Mouse (Mus musculus) ovary, adult 10 weeks (tissue): ENCODE measurements around the gene Serpina3k. TPM values are rescaled to one million over a fixed set of nuclear protein-coding genes. Genes with fewer than 3 reads are reported as not detected.

Experiments used
- polyA plus RNA-seq: library from polyadenylated mRNA; stranded (reverse); fragments of 350-450 nt; fragmentation: Illumina TruSeq; extraction: RNeasy Lipid Tissue Mini Kit (QIAGEN cat#74804); gene quantifications from one replicate; pipeline ENCODE4 v1.2.3, GENCODE M21; 2014

Gene Serpina3k
- polyA plus RNA-seq, result 0.29 TPM

DNA sequence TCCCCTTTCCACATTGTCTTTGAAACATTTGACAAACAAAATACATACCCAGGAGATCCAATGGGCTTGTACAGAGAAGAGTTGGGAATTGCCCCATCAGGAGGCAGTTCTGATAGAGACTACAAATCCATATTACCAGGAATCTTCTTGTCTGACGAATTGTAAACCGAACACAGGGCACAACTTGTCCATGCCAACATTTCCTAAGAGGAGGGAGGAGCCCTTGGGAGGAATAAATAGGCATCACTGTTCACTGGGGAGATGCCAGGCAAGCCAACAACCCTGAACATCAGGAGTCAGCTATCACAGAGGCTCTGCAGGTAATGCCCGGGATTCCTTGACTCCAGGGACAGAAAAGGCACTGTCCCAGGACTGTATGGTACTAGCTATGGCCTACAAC is at the start of gene Serpina3k, which contains the start of gene Serpina3m:
Gene Serpina3k (plus strand): TSS at position 261 of the 400 bp plus-strand sequence.
Gene Serpina3m (plus strand): TSS at position 261 of the 400 bp plus-strand sequence.

DNA sequence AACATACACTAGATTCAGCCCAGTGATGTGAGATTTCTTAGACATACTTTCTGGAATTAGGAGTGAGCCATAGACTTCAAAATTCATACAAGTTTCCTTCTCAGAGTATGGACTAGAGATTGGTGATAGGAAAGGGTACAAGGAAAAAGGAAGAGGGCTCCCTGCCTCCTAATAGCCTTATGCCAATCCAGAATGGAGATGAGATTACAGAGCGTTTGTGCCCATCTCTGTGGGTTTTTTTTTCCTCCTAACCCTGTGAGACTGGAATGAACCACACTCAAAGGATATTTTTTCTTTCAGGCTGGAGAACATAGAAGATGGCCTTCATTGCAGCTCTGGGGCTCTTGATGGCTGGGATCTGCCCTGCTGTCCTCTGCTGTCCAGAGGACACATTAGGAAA is 24.0 kb upstream of the Serpina3k start, which contains the start of gene Serpina3j:
Gene Serpina3j (plus strand): TSS at position 301 of the 400 bp plus-strand sequence.

Other genes starting within 250 kb of the Serpina3k start
- 138 TPM for gene Serpina5, start 237.4 kb upstream of the Serpina3k start, polyA plus RNA-seq
- gene Serpina3a, start 225.8 kb upstream of the Serpina3k start, polyA plus RNA-seq, result 2.9 TPM
- gene Serpina3b, start 210.5 kb upstream of the Serpina3k start, polyA plus RNA-seq, result not detected
- 40.5 TPM for gene Serpina3c, start 184.6 kb upstream of the Serpina3k start, polyA plus RNA-seq
- 0.46 TPM for gene Serpina3f, start 123.9 kb upstream of the Serpina3k start, polyA plus RNA-seq
- 27.1 TPM for gene Serpina3g, start 102.2 kb upstream of the Serpina3k start, polyA plus RNA-seq
- gene Serpina3i, start 75.4 kb upstream of the Serpina3k start, polyA plus RNA-seq, result not detected
- not detected for gene Serpina3j, start 23.9 kb upstream of the Serpina3k start, polyA plus RNA-seq
- not detected for gene Serpina3m, start within 50 bp of the Serpina3k start, polyA plus RNA-seq
- gene Serpina3n, start 68.2 kb downstream of the Serpina3k start, polyA plus RNA-seq, result 2.1 TPM
- gene Gsc, start 134.8 kb downstream of the Serpina3k start, polyA plus RNA-seq, result not detected